Mouse (Mus musculus) liver, embryonic 13.5 days (tissue): Measurements from ENCODE around the gene Casz1. TPM values are rescaled to one million over a fixed set of nuclear protein-coding genes. Genes with fewer than 3 reads are reported as not detected.

Experiments used
- ATAC-seq: fragments of 200-750 bp; cut with Nextera tagmentation; 2 replicates; pipeline ENCODE4 v1.8.0; 2017; ENCODE audit warnings: low read depth, mild to moderate bottlenecking, moderate number of reproducible peaks, moderate library complexity
- DNase-seq: peaks from one replicate; pipeline ENCODE4 v3.0.0; 2022
- H3K27ac ChIP-seq: fragments of 300-500 bp; sonication (generic); 2 replicates; pipeline ENCODE4 v1.5.1; 2015; ENCODE audit warnings: moderate library complexity, mild to moderate bottlenecking, inconsistent platforms
- H3K27me3 ChIP-seq: fragments of 300-500 bp; sonication (generic); 2 replicates; pipeline ENCODE4 v1.6.1; 2015; ENCODE audit warnings: mild to moderate bottlenecking, inconsistent platforms
- H3K36me3 ChIP-seq: fragments of 300-500 bp; sonication (generic); 2 replicates; pipeline ENCODE4 v1.6.1; 2015; ENCODE audit warnings: mild to moderate bottlenecking, inconsistent platforms
- H3K4me1 ChIP-seq: fragments of 300-500 bp; sonication (generic); replicated peaks from 2 replicates; pipeline ENCODE4 v1.6.1; 2015; ENCODE audit warnings: inconsistent platforms
- H3K4me2 ChIP-seq: fragments of 300-500 bp; sonication (generic); 2 replicates; pipeline ENCODE4 v1.6.1; 2015; ENCODE audit warnings: inconsistent platforms, mild to moderate bottlenecking, moderate library complexity
- H3K4me3 ChIP-seq: fragments of 300-500 bp; sonication (generic); replicated peaks from 2 replicates; pipeline ENCODE4 v1.5.1; 2015; ENCODE audit warnings: mild to moderate bottlenecking, inconsistent platforms
- H3K9ac ChIP-seq: fragments of 300-500 bp; sonication (generic); 2 replicates; pipeline ENCODE4 v1.6.1; 2015; ENCODE audit warnings: mild to moderate bottlenecking, inconsistent platforms
- H3K9me3 ChIP-seq: fragments of 300-500 bp; sonication (generic); replicated peaks from 2 replicates; pipeline ENCODE4 v1.6.1; 2016; ENCODE audit warnings: inconsistent platforms
- WGBS: fragments of 180-500 bp; shearing (Covaris S2); methylation state at CpG from one replicate; pipeline ENCODE4 v1.1.7; 2015; ENCODE audit not compliant: insufficient replicate concordance; 5-methylcytosine and 5-hydroxymethylcytosine counted together
- polyA plus RNA-seq: library from polyadenylated mRNA; unstranded; fragments of >200 nt; fragmentation: Nextera tagmentation; extraction: Ambion mirVana; gene quantifications from 2 replicates; pipeline ENCODE4 v1.2.1, GENCODE M21; 2015

The Casz1 gene
- 0.39 and 0.45 TPM in 2 replicates for polyA plus RNA-seq

- Histone ChIP-seq H3K4me1 (peaks cover 15% of the 10 kb centered on the region; the same call in 1 of the 2 replicates), H3K4me3 (peak within 1 kb of the TSS; percentile 49), H3K36me3 (no peaks in the 10 kb centered on the region), H3K9ac (no peak within 1 kb of the TSS), H3K4me2 (peak within 1 kb of the TSS; percentile 67), H3K27ac (no peak within 1 kb of the TSS), H3K9me3 (no peaks in the 10 kb centered on the region), H3K27me3 (peaks cover 90% of the 10 kb centered on the region)
- DNase-seq (no peak), ATAC-seq (no peak)
- under 1% methylated on average over 68 of the region's 68 CpGs for whole genome bisulfite sequencing
These were observed at the start of gene Casz1 for GRCm38 (mm10) chr4:148804137-148804779. TSS of gene Casz1 (plus strand) at chr4:148804429.

- H3K4me1 ChIP-seq, result no peaks in the 10 kb centered on the region
- H3K27me3 ChIP-seq, result no peaks in the 10 kb centered on the region
- no peaks in the 10 kb centered on the region for H3K36me3 ChIP-seq
- no peak overlapping the region for H3K27ac ChIP-seq
- ATAC-seq, result no peak
- no peak overlapping the region for H3K4me2 ChIP-seq
- H3K4me3 ChIP-seq, result no peak overlapping the region
- WGBS, result 28% methylated on average over 4 of the region's 4 CpGs
- DNase-seq, result no peak
- H3K9me3 ChIP-seq, result no peaks in the 10 kb centered on the region
- H3K9ac ChIP-seq, result no peak overlapping the region
These were observed 45.4 kb upstream of the Casz1 start for GRCm38 (mm10) chr4:148758863-148759262.

GRCm38 (mm10) chr4:148760152-148760551 lies 44.1 kb upstream of the Casz1 start:
- no peak for ATAC-seq
- no peak for DNase-seq
- H3K27ac ChIP-seq, result no peak overlapping the region
- no peak overlapping the region for H3K9ac ChIP-seq
- H3K4me1 ChIP-seq, result no peaks in the 10 kb centered on the region
- no peaks in the 10 kb centered on the region for H3K36me3 ChIP-seq
- H3K4me2 ChIP-seq, result no peak overlapping the region
- no peaks in the 10 kb centered on the region for H3K9me3 ChIP-seq
- no peak overlapping the region for H3K4me3 ChIP-seq
- H3K27me3 ChIP-seq, result no peaks in the 10 kb centered on the region
- 69% methylated on average over 7 of the region's 7 CpGs for WGBS

GRCm38 (mm10) chr4:148766021-148766775 lies 38.0 kb upstream of the Casz1 start:
- WGBS, result 68% methylated on average over 21 of the region's 21 CpGs
- H3K27me3 ChIP-seq, result peaks cover 24% of the 10 kb centered on the region
- DNase-seq (no peak), ATAC-seq (no peak)
- H3K4me2 ChIP-seq, result no peak overlapping the region
- H3K9ac ChIP-seq, result no peak overlapping the region
- H3K9me3 ChIP-seq, result no peaks in the 10 kb centered on the region
- H3K27ac ChIP-seq, result no peak overlapping the region
- H3K36me3 ChIP-seq, result no peaks in the 10 kb centered on the region
- no peaks in the 10 kb centered on the region for H3K4me1 ChIP-seq
- no peak overlapping the region for H3K4me3 ChIP-seq

GRCm38 (mm10) chr4:148767655-148768305 lies 36.4 kb upstream of the Casz1 start:
- Histone ChIP-seq H3K9ac (no peak overlapping the region), H3K4me3 (no peak overlapping the region), H3K36me3 (no peaks in the 10 kb centered on the region), H3K4me2 (no peak overlapping the region), H3K9me3 (no peaks in the 10 kb centered on the region), H3K4me1 (no peaks in the 10 kb centered on the region), H3K27me3 (peaks cover 40% of the 10 kb centered on the region), H3K27ac (no peak overlapping the region)
- no peak for DNase-seq
- WGBS, result 32% methylated on average over 8 of the region's 8 CpGs
- ATAC-seq, result no peak

GRCm38 (mm10) chr4:148768649-148769048 lies 35.6 kb upstream of the Casz1 start:
- no peak for DNase-seq
- no peak overlapping the region for H3K4me3 ChIP-seq
- 51% methylated on average over 10 of the region's 10 CpGs for WGBS
- ATAC-seq, result no peak
- no peaks in the 10 kb centered on the region for H3K36me3 ChIP-seq
- no peaks in the 10 kb centered on the region for H3K9me3 ChIP-seq
- H3K27ac ChIP-seq, result no peak overlapping the region
- H3K4me2 ChIP-seq, result no peak overlapping the region
- H3K27me3 ChIP-seq, result peaks cover 48% of the 10 kb centered on the region
- no peak overlapping the region for H3K9ac ChIP-seq
- no peaks in the 10 kb centered on the region for H3K4me1 ChIP-seq

GRCm38 (mm10) chr4:148770582-148771408 lies 33.4 kb upstream of the Casz1 start:
- Histone ChIP-seq H3K4me1 (no peaks in the 10 kb centered on the region), H3K9me3 (no peaks in the 10 kb centered on the region), H3K27ac (no peak overlapping the region), H3K4me3 (no peak overlapping the region), H3K9ac (no peak overlapping the region), H3K36me3 (no peaks in the 10 kb centered on the region), H3K27me3 (peaks cover 55% of the 10 kb centered on the region), H3K4me2 (no peak overlapping the region)
- ATAC-seq (no peak), DNase-seq (no peak)
- WGBS, result 15% methylated on average over 21 of the region's 21 CpGs

GRCm38 (mm10) chr4:148771409-148771929 lies 32.8 kb upstream of the Casz1 start:
- Histone ChIP-seq H3K4me3 (no peak overlapping the region), H3K36me3 (no peaks in the 10 kb centered on the region), H3K4me1 (no peaks in the 10 kb centered on the region), H3K9me3 (no peaks in the 10 kb centered on the region), H3K4me2 (no peak overlapping the region), H3K9ac (no peak overlapping the region), H3K27ac (no peak overlapping the region), H3K27me3 (peaks cover 55% of the 10 kb centered on the region)
- WGBS, result 11% methylated on average over 14 of the region's 14 CpGs
- DNase-seq, result no peak
- ATAC-seq, result no peak

- no peak for DNase-seq
- no peaks in the 10 kb centered on the region for H3K9me3 ChIP-seq
- H3K9ac ChIP-seq, result no peak overlapping the region
- H3K27me3 ChIP-seq, result peaks cover 59% of the 10 kb centered on the region
- no peak overlapping the region for H3K4me2 ChIP-seq
- H3K27ac ChIP-seq, result no peak overlapping the region
- no peaks in the 10 kb centered on the region for H3K4me1 ChIP-seq
- no peak overlapping the region for H3K4me3 ChIP-seq
- WGBS, result 20% methylated on average over 6 of the region's 6 CpGs
- ATAC-seq, result no peak
- no peaks in the 10 kb centered on the region for H3K36me3 ChIP-seq
These were observed 31.6 kb upstream of the Casz1 start for GRCm38 (mm10) chr4:148772658-148773057.

- no peaks in the 10 kb centered on the region for H3K4me1 ChIP-seq
- DNase-seq, result no peak
- H3K27ac ChIP-seq, result no peak overlapping the region
- H3K36me3 ChIP-seq, result no peaks in the 10 kb centered on the region
- H3K4me2 ChIP-seq, result no peak overlapping the region
- H3K9me3 ChIP-seq, result no peaks in the 10 kb centered on the region
- H3K27me3 ChIP-seq, result peaks cover 58% of the 10 kb centered on the region
- H3K9ac ChIP-seq, result no peak overlapping the region
- no peak for ATAC-seq
- no peak overlapping the region for H3K4me3 ChIP-seq
- WGBS, result 63% methylated on average over 6 of the region's 6 CpGs
These were observed 30.2 kb upstream of the Casz1 start for GRCm38 (mm10) chr4:148774036-148774435.
